Mouse (Mus musculus) mouse embryonic stem cell (cell line): ENCODE measurements around the gene Lig4.

ENCODE experiments used
- in situ Hi-C, 2 experiments: fragments of 300-500 bp; cut with MboI; formaldehyde crosslinking; loops; 1 replicate in 1 of 2; 3 replicates in 1 of 2; pipeline ENCODE4 v1.14.3; 2019 to 2020; ENCODE audit warnings: low sequenced_read_pairs in 2 of 2, low pct_unique_long_range_greater_than_20kb in 1 of 2, mixed read lengths in 1 of 2; ENCODE audit not compliant: unreplicated experiment in 1 of 2

The Lig4 gene

GRCm38 (mm10) chr8:9977573-9978314, at the start of gene Lig4, which contains the start of gene Abhd13:
Lig4 (minus strand) TSS chr8:9977686.
Abhd13 (plus strand) TSS chr8:9977707.
- in situ Hi-C loops = no loop called here

- in situ Hi-C loops = no loop called here
These were observed 39.7 kb upstream of the Lig4 start for GRCm38 (mm10) chr8:10017231-10017630.

GRCm38 (mm10) chr8:10016252-10016651, 38.8 kb upstream of the Lig4 start:
- in situ Hi-C loops = no loop called here

- in situ Hi-C loops = no loop called here
These were observed 30.2 kb upstream of the Lig4 start for GRCm38 (mm10) chr8:10007660-10008028.

- in situ Hi-C loops = no loop called here
These were observed 29.6 kb upstream of the Lig4 start for GRCm38 (mm10) chr8:10006986-10007659.

GRCm38 (mm10) chr8:10006156-10006985, 28.9 kb upstream of the Lig4 start, which contains the start of gene Tnfsf13b:
Tnfsf13b (plus strand) TSS chr8:10006467.
- in situ Hi-C loops = no loop called here

GRCm38 (mm10) chr8:10004115-10004514, 26.6 kb upstream of the Lig4 start:
- in situ Hi-C loops = no loop called here

GRCm38 (mm10) chr8:9980188-9980587, 2.7 kb upstream of the Lig4 start:
- in situ Hi-C loops = no loop called here

- in situ Hi-C loops = no loop called here
These were observed 2.3 kb upstream of the Lig4 start for GRCm38 (mm10) chr8:9979746-9980145.

- in situ Hi-C loops = no loop called here
These were observed 1.2 kb upstream of the Lig4 start for GRCm38 (mm10) chr8:9978475-9979230.

- in situ Hi-C loops = no loop called here
These were observed 470 bp downstream of the Lig4 start for GRCm38 (mm10) chr8:9977016-9977415.

- in situ Hi-C loops = no loop called here
These were observed 1.4 kb downstream of the Lig4 start for GRCm38 (mm10) chr8:9975898-9976611.

GRCm38 (mm10) chr8:9975276-9975675, 2.2 kb downstream of the Lig4 start:
- in situ Hi-C loops = no loop called here

- in situ Hi-C loops = no loop called here
These were observed 5.6 kb downstream of the Lig4 start for GRCm38 (mm10) chr8:9971866-9972265.

GRCm38 (mm10) chr8:9959919-9960318, 17.6 kb downstream of the Lig4 start:
- in situ Hi-C loops = no loop called here

GRCm38 (mm10) chr8:9958338-9958737, 19.1 kb downstream of the Lig4 start:
- in situ Hi-C loops = no loop called here

- in situ Hi-C loops = loop anchor here (25.0 kb wide), 1 partner anchor 712 kb away; no protein-coding TSS in a partner anchor
These were observed 28.2 kb downstream of the Lig4 start for GRCm38 (mm10) chr8:9949134-9949890.
